Mouse (Mus musculus) heart, embryonic 10.5 days (tissue): ENCODE results near the gene Sh2d2a. TPM values are rescaled to one million over a fixed set of nuclear protein-coding genes. Genes with fewer than 3 reads are reported as not detected.
"Not testable (repeated sequence)": the region's sequence is repeated elsewhere in the genome, so short reads cannot be mapped to it uniquely, and the experiment has no call there.

Experiments
- DNase-seq: peaks from one replicate; pipeline ENCODE4 v3.0.0-alpha.2; 2017; ENCODE audit warnings: low spot score
- H3K27ac ChIP-seq: fragments of 300-500 bp; sonication (generic); 2 replicates; pipeline ENCODE4 v1.5.1; 2016; ENCODE audit warnings: mild to moderate bottlenecking
- H3K27me3 ChIP-seq: fragments of 300-500 bp; sonication (generic); 2 replicates; pipeline ENCODE4 v1.6.1; 2016; ENCODE audit warnings: mild to moderate bottlenecking; ENCODE audit not compliant: poor library complexity, insufficient read depth, severe bottlenecking
- H3K36me3 ChIP-seq: fragments of 300-500 bp; sonication (generic); 2 replicates; pipeline ENCODE4 v1.6.1; 2016; ENCODE audit warnings: mild to moderate bottlenecking, moderate library complexity
- H3K4me1 ChIP-seq: fragments of 300-500 bp; sonication (generic); 2 replicates; pipeline ENCODE4 v1.6.1; 2016; ENCODE audit warnings: mild to moderate bottlenecking
- H3K4me3 ChIP-seq: fragments of 300-500 bp; sonication (generic); 2 replicates; pipeline ENCODE4 v1.5.1; 2016; ENCODE audit warnings: mild to moderate bottlenecking, moderate library complexity
- H3K9me3 ChIP-seq: fragments of 300-500 bp; sonication (generic); 2 replicates; pipeline ENCODE4 v1.6.1; 2016; ENCODE audit warnings: mild to moderate bottlenecking, moderate library complexity
- WGBS: fragments of 180-500 bp; shearing (Covaris S2); methylation state at CpG from one replicate; pipeline ENCODE4 v1.1.7; 2016; 5-methylcytosine and 5-hydroxymethylcytosine counted together
- polyA plus RNA-seq: library from polyadenylated mRNA; unstranded; fragments of >200 nt; fragmentation: Nextera tagmentation; extraction: Ambion mirVana; gene quantifications from 2 replicates; pipeline ENCODE4 v1.2.1, GENCODE M21; 2016

Gene Sh2d2a
- polyA plus RNA-seq = 0.20 and 0.23 TPM in 2 replicates

GRCm38 (mm10) chr3:87846650-87847110 lies at the start of gene Sh2d2a:
Gene Sh2d2a, plus strand, starts transcription at chr3:87846755.
- no peak for DNase-seq
- Histone ChIP-seq H3K9me3 (no peaks in the 10 kb centered on the region), H3K4me3 (no peak within 1 kb of the TSS), H3K36me3 (no peaks in the 10 kb centered on the region), H3K27me3 (0 out of 2 replicates have a peak, but pooled peaks cover 4% of the 10 kb centered on the region), H3K4me1 (peaks cover 13% of the 10 kb centered on the region), H3K27ac (no peak within 1 kb of the TSS)
- WGBS = 62% methylated on average over 7 of the region's 7 CpGs

- Histone ChIP-seq H3K27ac (no peak overlapping the region), H3K4me1 (peaks cover 16% of the 10 kb centered on the region), H3K9me3 (no peaks in the 10 kb centered on the region), H3K36me3 (no peaks in the 10 kb centered on the region), H3K27me3 (peaks cover 100% of the 10 kb centered on the region), H3K4me3 (no peak overlapping the region)
- 54% methylated on average over 5 of the region's 5 CpGs for WGBS
- DNase-seq = no peak
Measured at GRCm38 (mm10) chr3:87801681-87802080, 44.9 kb upstream of the Sh2d2a start.

GRCm38 (mm10) chr3:87804038-87804677 lies 42.4 kb upstream of the Sh2d2a start:
- Histone ChIP-seq H3K4me1 (peaks cover 9% of the 10 kb centered on the region; the same call in 1 of the 2 replicates), H3K9me3 (no peaks in the 10 kb centered on the region), H3K27ac (no peak overlapping the region), H3K4me3 (peak overlapping the region; percentile 47), H3K36me3 (no peaks in the 10 kb centered on the region), H3K27me3 (peaks cover 100% of the 10 kb centered on the region)
- 3% methylated on average over 26 of the region's 26 CpGs for WGBS
- no peak for DNase-seq

GRCm38 (mm10) chr3:87809322-87809962 lies 37.1 kb upstream of the Sh2d2a start:
- no peak for DNase-seq
- Histone ChIP-seq H3K4me1 (peaks cover 10% of the 10 kb centered on the region), H3K27ac (no peak overlapping the region), H3K36me3 (no peaks in the 10 kb centered on the region), H3K4me3 (peak overlapping the region; percentile 37), H3K27me3 (peaks cover 100% of the 10 kb centered on the region), H3K9me3 (no peaks in the 10 kb centered on the region)
- WGBS = 4% methylated on average over 28 of the region's 28 CpGs

- Histone ChIP-seq H3K27ac (no peak overlapping the region), H3K4me1 (peaks cover 17% of the 10 kb centered on the region), H3K36me3 (no peaks in the 10 kb centered on the region), H3K27me3 (peaks cover 100% of the 10 kb centered on the region), H3K4me3 (no peak overlapping the region), H3K9me3 (no peaks in the 10 kb centered on the region)
- 79% methylated on average over 8 of the region's 8 CpGs for WGBS
- DNase-seq = no peak
Measured at GRCm38 (mm10) chr3:87811297-87811696, 35.3 kb upstream of the Sh2d2a start.

- no peak overlapping the region for H3K4me3 ChIP-seq
- H3K27me3 ChIP-seq = peaks cover 100% of the 10 kb centered on the region
- H3K4me1 ChIP-seq = peaks cover 20% of the 10 kb centered on the region
- H3K36me3 ChIP-seq = no peaks in the 10 kb centered on the region
- 72% methylated on average over 4 of the region's 4 CpGs for WGBS
- no peak overlapping the region for H3K27ac ChIP-seq
- no peaks in the 10 kb centered on the region for H3K9me3 ChIP-seq
- no peak for DNase-seq
Measured at GRCm38 (mm10) chr3:87812413-87812812, 34.1 kb upstream of the Sh2d2a start.

GRCm38 (mm10) chr3:87812873-87813272 lies 33.7 kb upstream of the Sh2d2a start:
- Histone ChIP-seq H3K4me1 (peaks cover 20% of the 10 kb centered on the region), H3K27ac (no peak overlapping the region), H3K9me3 (no peaks in the 10 kb centered on the region), H3K27me3 (peaks cover 100% of the 10 kb centered on the region), H3K4me3 (no peak overlapping the region), H3K36me3 (no peaks in the 10 kb centered on the region)
- no peak for DNase-seq
- 43% methylated on average over 10 of the region's 10 CpGs for WGBS

GRCm38 (mm10) chr3:87816166-87816565 lies 30.4 kb upstream of the Sh2d2a start:
- no peaks in the 10 kb centered on the region for H3K9me3 ChIP-seq
- 41% methylated on average over 6 of the region's 6 CpGs for WGBS
- H3K27me3 ChIP-seq = peaks cover 96% of the 10 kb centered on the region
- no peaks in the 10 kb centered on the region for H3K36me3 ChIP-seq
- no peak for DNase-seq
- H3K4me1 ChIP-seq = peaks cover 10% of the 10 kb centered on the region; the same call in 1 of the 2 replicates
- no peak overlapping the region for H3K27ac ChIP-seq
- H3K4me3 ChIP-seq = peak overlapping the region; percentile 28; the same call in 1 of the 2 replicates

- DNase-seq = peak; percentile 83
- no peak overlapping the region for H3K27ac ChIP-seq
- H3K27me3 ChIP-seq = peaks cover 96% of the 10 kb centered on the region
- peaks cover 10% of the 10 kb centered on the region; the same call in 1 of the 2 replicates for H3K4me1 ChIP-seq
- no peaks in the 10 kb centered on the region for H3K9me3 ChIP-seq
- no peaks in the 10 kb centered on the region for H3K36me3 ChIP-seq
- H3K4me3 ChIP-seq = peak overlapping the region; percentile 28; the same call in 1 of the 2 replicates
- 5% methylated on average over 12 of the region's 12 CpGs for WGBS
Measured at GRCm38 (mm10) chr3:87816646-87817093, 29.9 kb upstream of the Sh2d2a start.

- DNase-seq = peak; percentile 55
- H3K4me3 ChIP-seq = no peak overlapping the region
- no peaks in the 10 kb centered on the region for H3K36me3 ChIP-seq
- peaks cover 10% of the 10 kb centered on the region; the same call in 1 of the 2 replicates for H3K4me1 ChIP-seq
- H3K27ac ChIP-seq = no peak overlapping the region
- 62% methylated on average over 12 of the region's 12 CpGs for WGBS
- no peaks in the 10 kb centered on the region for H3K9me3 ChIP-seq
- H3K27me3 ChIP-seq = peaks cover 82% of the 10 kb centered on the region
Measured at GRCm38 (mm10) chr3:87818226-87818625, 28.3 kb upstream of the Sh2d2a start.

GRCm38 (mm10) chr3:87824206-87824605 lies 22.3 kb upstream of the Sh2d2a start, which contains the start of gene Pear1:
Gene Pear1, minus strand, starts transcription at chr3:87824306.
- peaks cover 25% of the 10 kb centered on the region for H3K27me3 ChIP-seq
- H3K4me1 ChIP-seq, H3K36me3 ChIP-seq, H3K9me3 ChIP-seq, H3K4me3 ChIP-seq, DNase-seq, H3K27ac ChIP-seq: not testable (repeated sequence)
- WGBS = 71% methylated on average over 1 of the region's 1 CpGs

GRCm38 (mm10) chr3:87828435-87828834 lies 18.1 kb upstream of the Sh2d2a start:
- Histone ChIP-seq H3K4me3 (no peak overlapping the region), H3K9me3 (no peaks in the 10 kb centered on the region), H3K4me1 (no peaks in the 10 kb centered on the region), H3K27ac (no peak overlapping the region), H3K27me3 (peaks cover 3% of the 10 kb centered on the region; the same call in 1 of the 2 replicates), H3K36me3 (no peaks in the 10 kb centered on the region)
- DNase-seq = no peak
- 42% methylated on average over 4 of the region's 4 CpGs for WGBS

GRCm38 (mm10) chr3:87829025-87829424 lies 17.5 kb upstream of the Sh2d2a start:
- H3K9me3 ChIP-seq = no peaks in the 10 kb centered on the region
- WGBS = 43% methylated on average over 10 of the region's 10 CpGs
- H3K27me3 ChIP-seq = peaks cover 3% of the 10 kb centered on the region; the same call in 1 of the 2 replicates
- no peak overlapping the region for H3K4me3 ChIP-seq
- no peaks in the 10 kb centered on the region for H3K4me1 ChIP-seq
- no peaks in the 10 kb centered on the region for H3K36me3 ChIP-seq
- H3K27ac ChIP-seq = no peak overlapping the region
- DNase-seq = no peak
